Mouse (Mus musculus) heart, adult 2 months (tissue): ENCODE results near the gene Tdpoz5.
"Not testable (repeated sequence)": the region's sequence is repeated elsewhere in the genome, so short reads cannot be mapped to it uniquely, and the experiment has no call there.

Experiments
- CTCF ChIP-seq: fragments of 200-600 bp; IDR thresholded peaks from 2 replicates; pipeline ENCODE4 v1.8.1; 2022; ENCODE audit warnings: antibody characterized with exemption, mild to moderate bottlenecking, moderate library complexity
- POLR2A ChIP-seq: fragments of 200-500 bp; IDR thresholded peaks from 2 replicates; pipeline ENCODE4 v1.6.1; 2011; ENCODE audit warnings: mild to moderate bottlenecking, low read depth, low read length, control low read depth; ENCODE audit not compliant: insufficient read depth

- not testable (repeated sequence) for TF ChIP-seq CTCF, POLR2A
Observed at GRCm38 (mm10) chr3:93968938-93969337, 7.8 kb upstream of the Tdpoz5 start.
